Mouse (Mus musculus): ENCODE results near the gene Olfr558.

- TF ChIP-seq CTCF (IDR thresholded peaks at IDR 0.05; ENCODE audit: extremely low read depth, insufficient read depth, insufficient read length, insufficient replicate concordance) (no peak), POLR2A (IDR thresholded peaks at IDR 0.05; ENCODE audit: low read depth, low read length) (no peak)
Observed at GRCm38 (mm10) chr7:102676225-102676624, 25.8 kb upstream of the Olfr558 start.

Measured in spleen, adult 2 months (tissue).